Mouse (Mus musculus) neural tube, embryonic 13.5 days (tissue): Measurements from ENCODE around the gene Cbx4. TPM values are rescaled to one million over a fixed set of nuclear protein-coding genes. Genes with fewer than 3 reads are reported as not detected.

Experiments
- ATAC-seq: fragments of 200-750 bp; cut with Nextera tagmentation; 2 replicates; pipeline ENCODE4 v1.8.0; 2017; ENCODE audit warnings: low read depth, mild to moderate bottlenecking, moderate TSS enrichment, moderate library complexity
- H3K27ac ChIP-seq: fragments of 300-500 bp; sonication (generic); replicated peaks from 2 replicates; pipeline ENCODE4 v1.5.1; 2015; ENCODE audit warnings: moderate library complexity, mild to moderate bottlenecking, inconsistent platforms
- H3K27me3 ChIP-seq: fragments of 300-500 bp; sonication (generic); 2 replicates; pipeline ENCODE4 v1.6.1; 2015; ENCODE audit warnings: mild to moderate bottlenecking, inconsistent platforms
- H3K36me3 ChIP-seq: fragments of 300-500 bp; sonication (generic); 2 replicates; pipeline ENCODE4 v1.6.1; 2015; ENCODE audit warnings: mild to moderate bottlenecking, inconsistent platforms
- H3K4me1 ChIP-seq: fragments of 300-500 bp; sonication (generic); replicated peaks from 2 replicates; pipeline ENCODE4 v1.6.1; 2015; ENCODE audit warnings: inconsistent platforms
- H3K4me2 ChIP-seq: fragments of 300-500 bp; sonication (generic); 2 replicates; pipeline ENCODE4 v1.6.1; 2015; ENCODE audit warnings: inconsistent platforms, mild to moderate bottlenecking, moderate library complexity
- H3K4me3 ChIP-seq: fragments of 300-500 bp; sonication (generic); 2 replicates; pipeline ENCODE4 v1.5.1; 2015; ENCODE audit warnings: mild to moderate bottlenecking, inconsistent platforms
- H3K9ac ChIP-seq: fragments of 300-500 bp; sonication (generic); 2 replicates; pipeline ENCODE4 v1.6.1; 2015; ENCODE audit warnings: moderate library complexity, mild to moderate bottlenecking, inconsistent platforms
- H3K9me3 ChIP-seq: fragments of 300-500 bp; sonication (generic); 2 replicates; pipeline ENCODE4 v1.6.1; 2016; ENCODE audit warnings: inconsistent platforms
- WGBS: fragments of 180-500 bp; shearing (Covaris S2); methylation state at CpG from one replicate; pipeline ENCODE4 v1.1.7; 2015; 5-methylcytosine and 5-hydroxymethylcytosine counted together
- polyA plus RNA-seq: library from polyadenylated mRNA; unstranded; fragments of >200 nt; fragmentation: Nextera tagmentation; extraction: Ambion mirVana; gene quantifications from 2 replicates; pipeline ENCODE4 v1.2.1, GENCODE M21; 2015

Gene Cbx4
- polyA plus RNA-seq, 1 experiment from 2014 or later = 14.8 TPM

GRCm38 (mm10) chr11:119125929-119126861 lies 40.2 kb upstream of the Cbx4 start:
- ATAC-seq = peak; percentile 13; the same call in 1 of the 2 replicates
- 0 out of 2 replicates have a peak overlapping the region, but pooled peaks have one; percentile 50 for H3K9ac ChIP-seq
- peak overlapping the region; percentile 18 for H3K4me2 ChIP-seq
- H3K4me1 ChIP-seq = peaks cover 60% of the 10 kb centered on the region
- WGBS = 31% methylated on average over 23 of the region's 23 CpGs
- peak overlapping the region; percentile 84 for H3K27ac ChIP-seq
- no peak overlapping the region for H3K4me3 ChIP-seq
- H3K27me3 ChIP-seq = peaks cover 5% of the 10 kb centered on the region; the same call in 1 of the 2 replicates
- H3K9me3 ChIP-seq = no peaks in the 10 kb centered on the region
- H3K36me3 ChIP-seq = no peaks in the 10 kb centered on the region

- no peaks in the 10 kb centered on the region for H3K9me3 ChIP-seq
- ATAC-seq = no peak
- 94% methylated on average over 6 of the region's 6 CpGs for WGBS
These were observed 38.5 kb upstream of the Cbx4 start for GRCm38 (mm10) chr11:119124536-119124935.

GRCm38 (mm10) chr11:119123522-119124319 lies 37.7 kb upstream of the Cbx4 start:
- ATAC-seq = no peak

More at GRCm38 (mm10) chr11:119124536-119124935, 38.5 kb upstream of the Cbx4 start:
- Histone ChIP-seq H3K9ac (no peak overlapping the region), H3K4me3 (no peak overlapping the region), H3K27ac (no peak overlapping the region), H3K4me1 (peaks cover 47% of the 10 kb centered on the region), H3K27me3 (peaks cover 4% of the 10 kb centered on the region; the same call in 1 of the 2 replicates), H3K36me3 (no peaks in the 10 kb centered on the region), H3K4me2 (no peak overlapping the region)

GRCm38 (mm10) chr11:119122396-119122795 lies 36.4 kb upstream of the Cbx4 start:
- ATAC-seq = no peak
- Histone ChIP-seq H3K4me3 (no peak overlapping the region), H3K9me3 (no peaks in the 10 kb centered on the region), H3K36me3 (no peaks in the 10 kb centered on the region), H3K27me3 (no peaks in the 10 kb centered on the region; the same call in 1 of the 2 replicates), H3K9ac (no peak overlapping the region), H3K27ac (no peak overlapping the region), H3K4me2 (no peak overlapping the region), H3K4me1 (peaks cover 43% of the 10 kb centered on the region)
- 76% methylated on average over 5 of the region's 5 CpGs for WGBS

More at GRCm38 (mm10) chr11:119123522-119124319, 37.7 kb upstream of the Cbx4 start:
- Histone ChIP-seq H3K27me3 (no peaks in the 10 kb centered on the region; the same call in 1 of the 2 replicates), H3K9me3 (no peaks in the 10 kb centered on the region), H3K27ac (no peak overlapping the region), H3K9ac (no peak overlapping the region), H3K4me3 (no peak overlapping the region), H3K4me1 (peaks cover 47% of the 10 kb centered on the region), H3K36me3 (no peaks in the 10 kb centered on the region), H3K4me2 (no peak overlapping the region)
- 81% methylated on average over 5 of the region's 5 CpGs for WGBS

- Histone ChIP-seq H3K9me3 (no peaks in the 10 kb centered on the region), H3K27ac (no peak overlapping the region), H3K27me3 (no peaks in the 10 kb centered on the region; the same call in 1 of the 2 replicates), H3K36me3 (no peaks in the 10 kb centered on the region), H3K4me2 (no peak overlapping the region), H3K4me3 (no peak overlapping the region), H3K4me1 (peaks cover 24% of the 10 kb centered on the region), H3K9ac (0 out of 2 replicates have a peak overlapping the region, but pooled peaks have one; percentile 1)
- WGBS = 20% methylated on average over 7 of the region's 7 CpGs
- ATAC-seq = no peak
These were observed 32.9 kb upstream of the Cbx4 start for GRCm38 (mm10) chr11:119118905-119119304.

- 0 out of 2 replicates have a peak overlapping the region, but pooled peaks have one; percentile 26 for H3K9ac ChIP-seq
- no peak overlapping the region for H3K27ac ChIP-seq
- WGBS = 41% methylated on average over 7 of the region's 7 CpGs
These were observed 31.9 kb upstream of the Cbx4 start for GRCm38 (mm10) chr11:119117945-119118344.

GRCm38 (mm10) chr11:119116992-119117391 lies 31.0 kb upstream of the Cbx4 start:
- Histone ChIP-seq H3K4me3 (no peak overlapping the region), H3K4me1 (peaks cover 24% of the 10 kb centered on the region), H3K27ac (no peak overlapping the region), H3K9me3 (no peaks in the 10 kb centered on the region), H3K4me2 (no peak overlapping the region), H3K9ac (no peak overlapping the region), H3K27me3 (no peaks in the 10 kb centered on the region; the same call in 1 of the 2 replicates), H3K36me3 (no peaks in the 10 kb centered on the region)
- ATAC-seq = no peak
- WGBS = 77% methylated on average over 4 of the region's 4 CpGs

More at GRCm38 (mm10) chr11:119117945-119118344, 31.9 kb upstream of the Cbx4 start:
- no peaks in the 10 kb centered on the region for H3K36me3 ChIP-seq
- no peaks in the 10 kb centered on the region for H3K9me3 ChIP-seq
- no peak for ATAC-seq
- H3K4me3 ChIP-seq = no peak overlapping the region
- H3K4me2 ChIP-seq = no peak overlapping the region
- H3K4me1 ChIP-seq = peaks cover 24% of the 10 kb centered on the region
- H3K27me3 ChIP-seq = no peaks in the 10 kb centered on the region; the same call in 1 of the 2 replicates

GRCm38 (mm10) chr11:119112721-119113120 lies 26.7 kb upstream of the Cbx4 start:
- Histone ChIP-seq H3K27me3 (no peaks in the 10 kb centered on the region), H3K4me3 (no peak overlapping the region), H3K9ac (no peak overlapping the region), H3K4me2 (no peak overlapping the region), H3K27ac (no peak overlapping the region), H3K36me3 (no peaks in the 10 kb centered on the region), H3K4me1 (peaks cover 6% of the 10 kb centered on the region; the same call in 1 of the 2 replicates), H3K9me3 (no peaks in the 10 kb centered on the region)
- ATAC-seq = no peak

GRCm38 (mm10) chr11:119111345-119111744 lies 25.3 kb upstream of the Cbx4 start:
- H3K4me2 ChIP-seq = no peak overlapping the region
- H3K4me3 ChIP-seq = no peak overlapping the region
- no peaks in the 10 kb centered on the region for H3K36me3 ChIP-seq
- H3K27ac ChIP-seq = no peak overlapping the region
- H3K9ac ChIP-seq = no peak overlapping the region
- 12% methylated on average over 7 of the region's 7 CpGs for WGBS
- no peak for ATAC-seq
- no peaks in the 10 kb centered on the region for H3K9me3 ChIP-seq
- H3K27me3 ChIP-seq = no peaks in the 10 kb centered on the region
- peaks cover 6% of the 10 kb centered on the region; the same call in 1 of the 2 replicates for H3K4me1 ChIP-seq

GRCm38 (mm10) chr11:119109415-119110071 lies 23.5 kb upstream of the Cbx4 start:
- 82% methylated on average over 9 of the region's 9 CpGs for WGBS
- Histone ChIP-seq H3K4me1 (peaks cover 9% of the 10 kb centered on the region), H3K4me3 (no peak overlapping the region), H3K4me2 (no peak overlapping the region), H3K9me3 (no peaks in the 10 kb centered on the region), H3K9ac (no peak overlapping the region), H3K36me3 (no peaks in the 10 kb centered on the region), H3K27me3 (no peaks in the 10 kb centered on the region), H3K27ac (no peak overlapping the region)
- no peak for ATAC-seq

- H3K27ac ChIP-seq = no peak overlapping the region
- no peaks in the 10 kb centered on the region for H3K9me3 ChIP-seq
- H3K9ac ChIP-seq = no peak overlapping the region
- no peak for ATAC-seq
- H3K4me1 ChIP-seq = peaks cover 9% of the 10 kb centered on the region
- H3K4me2 ChIP-seq = no peak overlapping the region
- WGBS = 78% methylated on average over 10 of the region's 10 CpGs
- no peaks in the 10 kb centered on the region for H3K36me3 ChIP-seq
- no peaks in the 10 kb centered on the region for H3K27me3 ChIP-seq
- no peak overlapping the region for H3K4me3 ChIP-seq
These were observed 22.7 kb upstream of the Cbx4 start for GRCm38 (mm10) chr11:119108573-119109263.
